Mouse (Mus musculus) ES-E14 (cell line): ENCODE results near the gene Gm49425. TPM values are rescaled to one million over a fixed set of nuclear protein-coding genes. Genes with fewer than 3 reads are reported as not detected.
"Not testable (repeated sequence)": the region's sequence is repeated elsewhere in the genome, so short reads cannot be mapped to it uniquely, and the experiment has no call there.

Experiments used
- DNase-seq: peaks from one replicate; pipeline ENCODE4 v3.0.0-alpha.2; 2013; ENCODE audit warnings: low read depth, low spot score
- H3K27ac ChIP-seq: 2 replicates; pipeline ENCODE4 v1.5.1; 2012; ENCODE audit warnings: low read depth, mild to moderate bottlenecking, low read length, moderate library complexity, mixed read lengths; ENCODE audit not compliant: poor library complexity, insufficient read depth, severe bottlenecking
- H3K36me3 ChIP-seq: 2 replicates; pipeline ENCODE4 v1.6.1; 2012; ENCODE audit warnings: mild to moderate bottlenecking, low read length, moderate library complexity, mixed read lengths; ENCODE audit not compliant: control insufficient read depth, poor library complexity, insufficient read depth, severe bottlenecking
- H3K4me1 ChIP-seq, 2 experiments: fragments of 150-350 bp in 1 of 2; sonication (generic) in 1 of 2; 2 replicates each; pipeline ENCODE4 v1.6.1; 2012; ENCODE audit warnings: low read length in 2 of 2, mild to moderate bottlenecking in 1 of 2, mixed read lengths in 1 of 2; ENCODE audit not compliant: control insufficient read depth in 2 of 2, insufficient read depth in 2 of 2, poor library complexity in 1 of 2
- H3K4me3 ChIP-seq, 2 experiments: fragments of 150-350 bp in 1 of 2; sonication (generic) in 1 of 2; 2 replicates each; pipeline ENCODE4 v1.5.1; 2012; ENCODE audit warnings: low read length in 2 of 2, low read depth in 1 of 2, mild to moderate bottlenecking in 1 of 2, mixed read lengths in 1 of 2; ENCODE audit not compliant: insufficient read depth in 1 of 2, poor library complexity in 1 of 2, severe bottlenecking in 1 of 2
- H3K9ac ChIP-seq: 2 replicates; pipeline ENCODE4 v1.6.1; 2012; ENCODE audit warnings: low read depth, mild to moderate bottlenecking, low read length, mixed read lengths; ENCODE audit not compliant: poor library complexity, insufficient read depth, severe bottlenecking
- H3K9me3 ChIP-seq: fragments of 150-350 bp; sonication (generic); 2 replicates; pipeline ENCODE4 v1.6.1; 2012; ENCODE audit warnings: low read depth, mild to moderate bottlenecking, low read length; ENCODE audit not compliant: control insufficient read depth, insufficient read depth
- CHD2 ChIP-seq: IDR thresholded peaks from 2 replicates; pipeline ENCODE4 v1.6.1; 2014; ENCODE audit warnings: mild to moderate bottlenecking, low read depth, low read length, inconsistent platforms
- HCFC1 ChIP-seq: IDR thresholded peaks from 2 replicates; pipeline ENCODE4 v1.6.1; 2012; ENCODE audit warnings: low read length, inconsistent platforms, borderline replicate concordance; ENCODE audit not compliant: insufficient read depth
- MAFK ChIP-seq: IDR thresholded peaks from 2 replicates; pipeline ENCODE4 v1.6.1; 2014; ENCODE audit warnings: mild to moderate bottlenecking, low read depth, low read length, inconsistent platforms; ENCODE audit not compliant: insufficient read depth
- ZC3H11A ChIP-seq: IDR thresholded peaks from 2 replicates; pipeline ENCODE4 v1.6.1; 2012; ENCODE audit warnings: low read depth, mild to moderate bottlenecking, inconsistent platforms, low read length, borderline replicate concordance
- ZNF384 ChIP-seq: IDR thresholded peaks from 2 replicates; pipeline ENCODE4 v1.6.1; 2012; ENCODE audit warnings: low read depth, low read length, inconsistent platforms
- in situ Hi-C, 2 experiments: fragments of 600-800 bp; cut with MboI; formaldehyde crosslinking; loops; one replicate each; pipeline ENCODE4 v1.15.1; 2025; ENCODE audit warnings: low sequenced_read_pairs in 2 of 2, inconsistent platforms in 1 of 2; ENCODE audit not compliant: unreplicated experiment in 2 of 2
- total RNA-seq: library from RNA; depleted of rRNA; stranded (reverse); fragments of 300-350 nt; gene quantifications from 2 replicates; pipeline ENCODE4 v1.2.3, GENCODE M21; 2012; rRNA removed

The Gm49425 gene
- total RNA-seq, result not detected in 2 replicates

GRCm38 (mm10) chr15:101517161-101517560 lies at the start of gene Gm49425:
TSS of gene Gm49425 (minus strand) at chr15:101517261.
- H3K4me3 ChIP-seq, H3K4me1 ChIP-seq, H3K9me3 ChIP-seq, DNase-seq, H3K27ac ChIP-seq, H3K36me3 ChIP-seq, H3K9ac ChIP-seq, in situ Hi-C loops: not testable (repeated sequence)

GRCm38 (mm10) chr15:101562850-101563249 lies 45.8 kb upstream of the Gm49425 start, which contains the start of gene Krt90:
TSS of gene Krt90 (minus strand) at chr15:101562950.
- no peak for DNase-seq
- Histone ChIP-seq H3K27ac (no peak within 1 kb of the TSS; the same call in 1 of the 2 replicates), H3K36me3 (no peaks in the 10 kb centered on the region), H3K4me1 (no peaks in the 10 kb centered on the region), H3K4me3 (no peak within 1 kb of the TSS), H3K9ac (no peak within 1 kb of the TSS), H3K9me3 (no peaks in the 10 kb centered on the region)
- TF ChIP-seq HCFC1 (no peak), ZC3H11A (no peak), CHD2 (no peak), ZNF384 (no peak), MAFK (no peak)
- in situ Hi-C loops, result no loop called here

GRCm38 (mm10) chr15:101558034-101558646 lies 41.1 kb upstream of the Gm49425 start:
- H3K4me3 ChIP-seq, result no peak overlapping the region
- H3K9ac ChIP-seq, result no peak overlapping the region
- no peaks in the 10 kb centered on the region for H3K9me3 ChIP-seq
- no peaks in the 10 kb centered on the region for H3K36me3 ChIP-seq
- H3K4me1 ChIP-seq, result no peaks in the 10 kb centered on the region
- H3K27ac ChIP-seq, result no peak overlapping the region
- in situ Hi-C loops, result no loop called here
- no peak for DNase-seq
- no peak for TF ChIP-seq MAFK
- no peak for TF ChIP-seq HCFC1
- TF ChIP-seq ZC3H11A, result no peak
- no peak for TF ChIP-seq CHD2
- no peak for TF ChIP-seq ZNF384

- no peak for DNase-seq
- H3K9me3 ChIP-seq, result no peaks in the 10 kb centered on the region
- no peaks in the 10 kb centered on the region for H3K4me1 ChIP-seq
- in situ Hi-C loops, result no loop called here
- H3K9ac ChIP-seq, result no peak overlapping the region
- TF ChIP-seq MAFK (no peak), HCFC1 (no peak), ZNF384 (no peak), ZC3H11A (no peak), CHD2 (no peak)
- H3K36me3 ChIP-seq, result no peaks in the 10 kb centered on the region
- no peak overlapping the region for H3K4me3 ChIP-seq
- no peak overlapping the region for H3K27ac ChIP-seq
Measured at GRCm38 (mm10) chr15:101553169-101553568, 36.1 kb upstream of the Gm49425 start.

- TF ChIP-seq CHD2 (no peak), ZC3H11A (no peak), ZNF384 (no peak)
- Histone ChIP-seq H3K9ac (no peak overlapping the region), H3K27ac (no peak overlapping the region), H3K36me3 (no peaks in the 10 kb centered on the region), H3K4me1 (no peaks in the 10 kb centered on the region), H3K9me3 (no peaks in the 10 kb centered on the region), H3K4me3 (no peak overlapping the region)
- DNase-seq, result no peak
- in situ Hi-C loops, result no loop called here
Measured at GRCm38 (mm10) chr15:101552188-101552587, 35.1 kb upstream of the Gm49425 start.
